Mouse (Mus musculus) neural tube, embryonic 11.5 days (tissue): ENCODE measurements around the gene Taf6l. TPM values are rescaled to one million over a fixed set of nuclear protein-coding genes. Genes with fewer than 3 reads are reported as not detected.

Experiments used
- ATAC-seq: fragments of 200-750 bp; cut with Nextera tagmentation; 2 replicates; pipeline ENCODE4 v1.8.0; 2017; ENCODE audit warnings: moderate number of reproducible peaks, mild to moderate bottlenecking, moderate TSS enrichment, moderate library complexity; ENCODE audit not compliant: insufficient read depth, low FRiP score, low TSS enrichment
- DNase-seq: peaks from one replicate; pipeline ENCODE4 v3.0.0-alpha.2; 2015; ENCODE audit warnings: low spot score
- H3K27ac ChIP-seq: fragments of 300-500 bp; sonication (generic); 2 replicates; pipeline ENCODE4 v1.5.1; 2014; ENCODE audit warnings: low read depth, mild to moderate bottlenecking, low read length
- H3K27me3 ChIP-seq: fragments of 300-500 bp; sonication (generic); 2 replicates; pipeline ENCODE4 v1.6.1; 2014; ENCODE audit warnings: mild to moderate bottlenecking, low read length, mixed read lengths; ENCODE audit not compliant: control insufficient read depth, insufficient read depth
- H3K36me3 ChIP-seq: fragments of 300-500 bp; sonication (generic); 2 replicates; pipeline ENCODE4 v1.6.1; 2014; ENCODE audit warnings: mild to moderate bottlenecking, low read length, moderate library complexity, mixed read lengths; ENCODE audit not compliant: control insufficient read depth, insufficient read depth
- H3K4me1 ChIP-seq: fragments of 300-500 bp; sonication (generic); 2 replicates; pipeline ENCODE4 v1.6.1; 2014; ENCODE audit warnings: low read length, mixed read lengths; ENCODE audit not compliant: control insufficient read depth, insufficient read depth
- H3K4me2 ChIP-seq: fragments of 300-500 bp; sonication (generic); 2 replicates; pipeline ENCODE4 v1.6.1; 2014; ENCODE audit warnings: low read depth, mild to moderate bottlenecking, moderate library complexity
- H3K4me3 ChIP-seq: fragments of 300-500 bp; sonication (generic); 2 replicates; pipeline ENCODE4 v1.5.1; 2014; ENCODE audit warnings: low read depth, low read length
- H3K9ac ChIP-seq: fragments of 300-500 bp; sonication (generic); 2 replicates; pipeline ENCODE4 v1.6.1; 2014; ENCODE audit warnings: mild to moderate bottlenecking, low read length
- H3K9me3 ChIP-seq: fragments of 300-500 bp; sonication (generic); 2 replicates; pipeline ENCODE4 v1.6.1; 2016; ENCODE audit warnings: low read length; ENCODE audit not compliant: control insufficient read depth
- WGBS: fragments of 180-500 bp; shearing (Covaris S2); extraction: QIAGEN DNeasy Blood & Tissue Kit; methylation state at CpG from one replicate; pipeline ENCODE4 v1.1.7; 2014; 5-methylcytosine and 5-hydroxymethylcytosine counted together
- polyA plus RNA-seq: library from polyadenylated mRNA; unstranded; fragments of >200 nt; fragmentation: Nextera tagmentation; extraction: Ambion mirVana; gene quantifications from 2 replicates; pipeline ENCODE4 v1.2.1, GENCODE M21; 2014

Taf6l gene
- polyA plus RNA-seq, 1 experiment from 2014 or later = 22.4 TPM

- Histone ChIP-seq H3K9me3 (no peaks in the 10 kb centered on the region), H3K4me3 (peak within 1 kb of the TSS; percentile 92), H3K4me2 (peak within 1 kb of the TSS; percentile 77), H3K27ac (peak within 1 kb of the TSS; percentile 75), H3K4me1 (peaks cover 7% of the 10 kb centered on the region), H3K36me3 (peaks cover 5% of the 10 kb centered on the region; the same call in 1 of the 2 replicates), H3K9ac (peak within 1 kb of the TSS; percentile 90), H3K27me3 (no peaks in the 10 kb centered on the region)
- under 1% methylated on average over 71 of the region's 75 CpGs for WGBS
- DNase-seq = peak; percentile 96
- ATAC-seq = peak; percentile 92
Measured at GRCm38 (mm10) chr19:8756635-8757387, 29.4 kb downstream of the Taf6l start, which contains the start of gene Nxf1. Gene Nxf1 (plus strand): TSS chr19:8757073.

- no peaks in the 10 kb centered on the region for H3K27me3 ChIP-seq
- ATAC-seq (no peak), DNase-seq (no peak)
- H3K4me2 ChIP-seq = no peak overlapping the region
- no peak overlapping the region for H3K9ac ChIP-seq
- peaks cover 7% of the 10 kb centered on the region; the same call in 1 of the 2 replicates for H3K36me3 ChIP-seq
- peaks cover 7% of the 10 kb centered on the region for H3K4me1 ChIP-seq
- no peak overlapping the region for H3K27ac ChIP-seq
- H3K9me3 ChIP-seq = no peaks in the 10 kb centered on the region
- 74% methylated on average over 3 of the region's 3 CpGs for WGBS
- no peak overlapping the region for H3K4me3 ChIP-seq
Measured at GRCm38 (mm10) chr19:8755652-8756051, 30.6 kb downstream of the Taf6l start.

GRCm38 (mm10) chr19:8747368-8747767 is 38.8 kb downstream of the Taf6l start:
- Histone ChIP-seq H3K27ac (no peak overlapping the region), H3K4me1 (peaks cover 5% of the 10 kb centered on the region; the same call in 1 of the 2 replicates), H3K27me3 (no peaks in the 10 kb centered on the region), H3K4me2 (no peak overlapping the region), H3K9me3 (no peaks in the 10 kb centered on the region), H3K36me3 (peaks cover 22% of the 10 kb centered on the region), H3K9ac (no peak overlapping the region), H3K4me3 (no peak overlapping the region)
- 69% methylated on average over 2 of the region's 2 CpGs for WGBS
- no peak for DNase-seq
- ATAC-seq = no peak

GRCm38 (mm10) chr19:8745382-8745781 is 40.8 kb downstream of the Taf6l start:
- Histone ChIP-seq H3K4me3 (no peak overlapping the region), H3K27ac (no peak overlapping the region), H3K4me2 (no peak overlapping the region), H3K9ac (no peak overlapping the region), H3K36me3 (peaks cover 19% of the 10 kb centered on the region), H3K4me1 (peaks cover 9% of the 10 kb centered on the region; the same call in 1 of the 2 replicates), H3K27me3 (no peaks in the 10 kb centered on the region), H3K9me3 (no peaks in the 10 kb centered on the region)
- DNase-seq (no peak), ATAC-seq (no peak)
- 90% methylated on average over 1 of the region's 1 CpGs for WGBS

GRCm38 (mm10) chr19:8742176-8742575 is 44.0 kb downstream of the Taf6l start:
- no peak for ATAC-seq
- 17% methylated on average over 14 of the region's 14 CpGs for WGBS

GRCm38 (mm10) chr19:8741243-8741869 is 44.9 kb downstream of the Taf6l start, which contains the start of gene Stx5a:
Gene Stx5a (plus strand): TSS chr19:8741413.
- Histone ChIP-seq H3K9ac (peak within 1 kb of the TSS; percentile 85), H3K27me3 (no peaks in the 10 kb centered on the region), H3K36me3 (peaks cover 4% of the 10 kb centered on the region), H3K9me3 (no peaks in the 10 kb centered on the region), H3K4me3 (peak within 1 kb of the TSS; percentile 78), H3K4me1 (peaks cover 13% of the 10 kb centered on the region; the same call in 1 of the 2 replicates), H3K4me2 (peak within 1 kb of the TSS; percentile 96), H3K27ac (peak within 1 kb of the TSS; percentile 86)
- 0% methylated on average over 36 of the region's 36 CpGs for WGBS
- peak; percentile 97 for ATAC-seq
- peak; percentile 96 for DNase-seq

More at GRCm38 (mm10) chr19:8742176-8742575, 44.0 kb downstream of the Taf6l start:
- Histone ChIP-seq H3K4me3 (peak overlapping the region; percentile 78), H3K27me3 (no peaks in the 10 kb centered on the region), H3K4me2 (peak overlapping the region; percentile 96), H3K9me3 (no peaks in the 10 kb centered on the region), H3K36me3 (peaks cover 4% of the 10 kb centered on the region), H3K27ac (0 out of 2 replicates have a peak overlapping the region, but pooled peaks have one; percentile 36), H3K4me1 (peaks cover 9% of the 10 kb centered on the region; the same call in 1 of the 2 replicates), H3K9ac (peak overlapping the region; percentile 85)
- no peak for DNase-seq

GRCm38 (mm10) chr19:8740603-8741002 is 45.6 kb downstream of the Taf6l start, which contains the start of gene 1700092M07Rik:
Gene 1700092M07Rik (plus strand): TSS chr19:8740718.
- Histone ChIP-seq H3K9ac (peak within 1 kb of the TSS; percentile 56), H3K9me3 (no peaks in the 10 kb centered on the region), H3K27me3 (no peaks in the 10 kb centered on the region), H3K4me3 (peak within 1 kb of the TSS; percentile 78), H3K4me1 (peaks cover 13% of the 10 kb centered on the region; the same call in 1 of the 2 replicates), H3K36me3 (peaks cover 1% of the 10 kb centered on the region), H3K27ac (peak within 1 kb of the TSS; percentile 86), H3K4me2 (peak within 1 kb of the TSS; percentile 96)
- ATAC-seq (no peak; the same call in 1 of the 2 replicates), DNase-seq (no peak)
- WGBS = 74% methylated on average over 14 of the region's 14 CpGs

- ATAC-seq (no peak), DNase-seq (no peak)
- WGBS = 87% methylated on average over 6 of the region's 6 CpGs
- Histone ChIP-seq H3K27me3 (no peaks in the 10 kb centered on the region), H3K27ac (no peak overlapping the region), H3K36me3 (no peaks in the 10 kb centered on the region; the same call in 1 of the 2 replicates), H3K4me2 (no peak overlapping the region), H3K9me3 (no peaks in the 10 kb centered on the region), H3K9ac (no peak overlapping the region), H3K4me3 (no peak overlapping the region), H3K4me1 (peaks cover 13% of the 10 kb centered on the region; the same call in 1 of the 2 replicates)
Measured at GRCm38 (mm10) chr19:8739646-8740045, 46.6 kb downstream of the Taf6l start.
